Mouse (Mus musculus) left cerebral cortex, postnatal 4 days (tissue): Measurements from ENCODE around the gene Tcp10c. TPM values are rescaled to one million over a fixed set of nuclear protein-coding genes. Genes with fewer than 3 reads are reported as not detected.
"Not testable (repeated sequence)": the region's sequence is repeated elsewhere in the genome, so short reads cannot be mapped to it uniquely, and the experiment has no call there.

Source experiments
- DNase-seq: peaks from one replicate; pipeline ENCODE4 v3.0.0-alpha.2; 2022
- intact Hi-C: fragments of 180-260 bp; cut with DNase I; formaldehyde crosslinking; loops from one replicate; pipeline ENCODE4 v1.15.1; 2025
- total RNA-seq, 2 experiments: library from RNA; stranded (reverse); gene quantifications; 2 replicates each; pipeline ENCODE4 v1.2.3; 2021

Gene Tcp10c
- not detected for total RNA-seq

- DNase-seq, intact Hi-C loops: not testable (repeated sequence)
These were observed at the start of gene Tcp10c for GRCm38 (mm10) chr17:13354521-13354920. Tcp10c (plus strand) TSS chr17:13354572.

GRCm38 (mm10) chr17:13307852-13308251 lies 46.5 kb upstream of the Tcp10c start:
- peak; percentile 27 for DNase-seq
- intact Hi-C loops = not testable (repeated sequence)

GRCm38 (mm10) chr17:13308344-13308743 lies 46.0 kb upstream of the Tcp10c start:
- intact Hi-C loops, DNase-seq: not testable (repeated sequence)

GRCm38 (mm10) chr17:13308746-13309145 lies 45.6 kb upstream of the Tcp10c start:
- intact Hi-C loops, DNase-seq: not testable (repeated sequence)

- DNase-seq, intact Hi-C loops: not testable (repeated sequence)
These were observed 45.2 kb upstream of the Tcp10c start for GRCm38 (mm10) chr17:13309182-13309631.

GRCm38 (mm10) chr17:13329967-13330366 lies 24.4 kb upstream of the Tcp10c start:
- DNase-seq, intact Hi-C loops: not testable (repeated sequence)

- DNase-seq, intact Hi-C loops: not testable (repeated sequence)
These were observed 23.2 kb upstream of the Tcp10c start for GRCm38 (mm10) chr17:13331179-13331578.

- DNase-seq = not testable (repeated sequence)
These were observed 21.9 kb upstream of the Tcp10c start for GRCm38 (mm10) chr17:13332496-13332895.

GRCm38 (mm10) chr17:13336979-13337749 lies 17.2 kb upstream of the Tcp10c start:
- intact Hi-C loops = not testable (repeated sequence)
- DNase-seq = peak; percentile 26

More at GRCm38 (mm10) chr17:13332496-13332895, 21.9 kb upstream of the Tcp10c start:
- intact Hi-C loops = not testable (repeated sequence)

GRCm38 (mm10) chr17:13337931-13338330 lies 16.4 kb upstream of the Tcp10c start:
- intact Hi-C loops = not testable (repeated sequence)

GRCm38 (mm10) chr17:13340071-13340470 lies 14.3 kb upstream of the Tcp10c start:
- intact Hi-C loops, DNase-seq: not testable (repeated sequence)

More at GRCm38 (mm10) chr17:13337931-13338330, 16.4 kb upstream of the Tcp10c start:
- not testable (repeated sequence) for DNase-seq

- intact Hi-C loops, DNase-seq: not testable (repeated sequence)
These were observed 8.4 kb upstream of the Tcp10c start for GRCm38 (mm10) chr17:13345923-13346322.

GRCm38 (mm10) chr17:13349563-13349962 lies 4.8 kb upstream of the Tcp10c start:
- DNase-seq, intact Hi-C loops: not testable (repeated sequence)

GRCm38 (mm10) chr17:13353249-13353648 lies 1.1 kb upstream of the Tcp10c start:
- DNase-seq, intact Hi-C loops: not testable (repeated sequence)

GRCm38 (mm10) chr17:13362489-13362888 lies 8.1 kb downstream of the Tcp10c start:
- intact Hi-C loops = not testable (repeated sequence)

GRCm38 (mm10) chr17:13363773-13364172 lies 9.4 kb downstream of the Tcp10c start:
- intact Hi-C loops = not testable (repeated sequence)

More at GRCm38 (mm10) chr17:13362489-13362888, 8.1 kb downstream of the Tcp10c start:
- not testable (repeated sequence) for DNase-seq

GRCm38 (mm10) chr17:13364196-13364595 lies 9.8 kb downstream of the Tcp10c start:
- intact Hi-C loops = not testable (repeated sequence)

More at GRCm38 (mm10) chr17:13363773-13364172, 9.4 kb downstream of the Tcp10c start:
- not testable (repeated sequence) for DNase-seq

GRCm38 (mm10) chr17:13367181-13367580 lies 12.8 kb downstream of the Tcp10c start:
- intact Hi-C loops, DNase-seq: not testable (repeated sequence)

More at GRCm38 (mm10) chr17:13364196-13364595, 9.8 kb downstream of the Tcp10c start:
- not testable (repeated sequence) for DNase-seq

- intact Hi-C loops, DNase-seq: not testable (repeated sequence)
These were observed 14.3 kb downstream of the Tcp10c start for GRCm38 (mm10) chr17:13368658-13369057.

- intact Hi-C loops, DNase-seq: not testable (repeated sequence)
These were observed 16.4 kb downstream of the Tcp10c start for GRCm38 (mm10) chr17:13370746-13371145.

GRCm38 (mm10) chr17:13378341-13378740 lies 24.0 kb downstream of the Tcp10c start:
- DNase-seq, intact Hi-C loops: not testable (repeated sequence)
